Mouse (Mus musculus): Measurements from ENCODE around the gene Gm5447.

Gm5447 gene

GRCm38 (mm10) chr13:30973501-30974246 lies at the start of gene Gm5447, which contains the start of gene Exoc2:
Gene Gm5447 (plus strand): TSS chr13:30974204.
Gene Exoc2 (minus strand): TSS chr13:30974093.
- peak; percentile 58 to 71 for DNase-seq (ENCODE audit: low spot score in 2 of 2)

GRCm38 (mm10) chr13:30924269-30924668 lies 49.7 kb upstream of the Gm5447 start:
- no peak for DNase-seq (ENCODE audit: low spot score in 2 of 2)

GRCm38 (mm10) chr13:30929119-30929518 lies 44.9 kb upstream of the Gm5447 start:
- no peak for DNase-seq (ENCODE audit: low spot score in 2 of 2)

GRCm38 (mm10) chr13:30931613-30932012 lies 42.4 kb upstream of the Gm5447 start:
- no peak for DNase-seq (ENCODE audit: low spot score in 2 of 2)

- DNase-seq (ENCODE audit: low spot score in 2 of 2), result no peak
Observed at GRCm38 (mm10) chr13:30932972-30933371, 41.0 kb upstream of the Gm5447 start.

GRCm38 (mm10) chr13:30945788-30946187 lies 28.2 kb upstream of the Gm5447 start:
- DNase-seq (ENCODE audit: low spot score in 2 of 2), result no peak

GRCm38 (mm10) chr13:30947129-30947528 lies 26.9 kb upstream of the Gm5447 start:
- DNase-seq (ENCODE audit: low spot score in 2 of 2), result no peak

GRCm38 (mm10) chr13:30947540-30947939 lies 26.5 kb upstream of the Gm5447 start, which contains the start of gene Hus1b:
Gene Hus1b (minus strand): TSS chr13:30947759.
- no peak for DNase-seq (ENCODE audit: low spot score in 2 of 2)

- no peak for DNase-seq (ENCODE audit: low spot score in 2 of 2)
Observed at GRCm38 (mm10) chr13:30949181-30949580, 24.8 kb upstream of the Gm5447 start.

- DNase-seq (ENCODE audit: low spot score in 2 of 2), result no peak
Observed at GRCm38 (mm10) chr13:30952044-30952443, 22.0 kb upstream of the Gm5447 start.

- DNase-seq (ENCODE audit: low spot score in 2 of 2), result no peak
Observed at GRCm38 (mm10) chr13:30953580-30953979, 20.4 kb upstream of the Gm5447 start.

- DNase-seq (ENCODE audit: low spot score in 2 of 2), result no peak
Observed at GRCm38 (mm10) chr13:30960714-30961113, 13.3 kb upstream of the Gm5447 start.

GRCm38 (mm10) chr13:30961932-30962331 lies 12.1 kb upstream of the Gm5447 start:
- no peak for DNase-seq (ENCODE audit: low spot score in 2 of 2)

- no peak for DNase-seq (ENCODE audit: low spot score in 2 of 2)
Observed at GRCm38 (mm10) chr13:30966507-30966911, 7.5 kb upstream of the Gm5447 start.

GRCm38 (mm10) chr13:30968311-30968710 lies 5.7 kb upstream of the Gm5447 start:
- DNase-seq (ENCODE audit: low spot score in 2 of 2), result no peak

GRCm38 (mm10) chr13:30971047-30971446 lies 3.0 kb upstream of the Gm5447 start:
- no peak for DNase-seq (ENCODE audit: low spot score in 2 of 2)

GRCm38 (mm10) chr13:30972102-30972501 lies 1.9 kb upstream of the Gm5447 start:
- DNase-seq (ENCODE audit: low spot score in 2 of 2), result no peak

- no peak for DNase-seq (ENCODE audit: low spot score in 2 of 2)
Observed at GRCm38 (mm10) chr13:30974247-30974630, 235 bp downstream of the Gm5447 start.

- DNase-seq (ENCODE audit: low spot score in 2 of 2), result no peak
Observed at GRCm38 (mm10) chr13:30976536-30977084, 2.6 kb downstream of the Gm5447 start.

GRCm38 (mm10) chr13:30978224-30978623 lies 4.2 kb downstream of the Gm5447 start:
- no peak for DNase-seq (ENCODE audit: low spot score in 2 of 2)

GRCm38 (mm10) chr13:30981666-30982065 lies 7.7 kb downstream of the Gm5447 start:
- DNase-seq (ENCODE audit: low spot score in 2 of 2), result no peak

GRCm38 (mm10) chr13:30985275-30985597 lies 11.2 kb downstream of the Gm5447 start:
- no peak for DNase-seq (ENCODE audit: low spot score in 2 of 2)
